Mouse (Mus musculus): ENCODE measurements around the gene Nedd4.

Nedd4 gene

DNA sequence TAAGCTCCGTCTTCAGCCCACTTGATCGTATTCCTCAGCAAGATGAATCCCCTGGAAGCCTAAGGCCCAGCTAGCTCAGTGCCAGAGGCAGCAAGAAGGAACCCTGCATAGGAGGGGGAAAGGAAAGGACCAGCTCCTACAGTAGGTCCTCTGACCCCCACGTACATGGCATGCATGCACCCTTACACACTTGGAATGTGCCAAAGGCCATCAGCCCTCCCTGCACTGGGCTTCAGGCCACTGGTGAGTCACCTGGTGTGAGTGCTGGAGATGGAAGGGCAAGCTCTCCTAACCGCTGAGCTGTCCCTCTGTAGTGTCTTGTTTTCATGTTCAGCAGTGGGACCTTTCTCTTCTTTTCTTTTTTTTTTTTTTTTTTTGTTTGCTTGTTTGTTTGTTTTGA is 52.8 kb downstream of the Nedd4 start:
- DNase-seq (ENCODE audit: extremely low read depth, insufficient read length, low spot score), result peak; percentile 77

DNA sequence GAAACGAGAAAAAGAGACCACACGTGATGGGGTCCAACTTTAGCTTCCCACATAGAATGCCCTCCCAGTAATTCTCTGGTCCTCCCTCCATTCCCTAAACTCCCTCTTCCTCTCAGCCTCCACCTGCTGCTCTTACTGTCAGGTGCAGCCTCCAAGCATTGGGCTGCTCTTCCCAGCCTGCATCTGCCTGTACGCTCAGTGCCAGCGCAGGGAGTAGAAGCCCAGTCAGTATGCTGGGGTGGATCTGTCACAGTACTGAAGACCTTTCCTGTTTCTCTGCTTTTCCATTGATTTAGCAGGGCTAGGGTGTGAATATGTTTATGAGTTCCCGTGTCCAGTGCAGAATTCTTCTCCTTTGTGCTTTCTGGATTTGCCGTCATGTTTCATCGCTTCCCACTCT is 54.1 kb downstream of the Nedd4 start:
- DNase-seq (ENCODE audit: extremely low read depth, insufficient read length, low spot score), result no peak

GRCm38 (mm10) chr9:72719143-72719542 is 57.0 kb downstream of the Nedd4 start:
- no peak for DNase-seq (ENCODE audit: extremely low read depth, insufficient read length, low spot score)

DNA sequence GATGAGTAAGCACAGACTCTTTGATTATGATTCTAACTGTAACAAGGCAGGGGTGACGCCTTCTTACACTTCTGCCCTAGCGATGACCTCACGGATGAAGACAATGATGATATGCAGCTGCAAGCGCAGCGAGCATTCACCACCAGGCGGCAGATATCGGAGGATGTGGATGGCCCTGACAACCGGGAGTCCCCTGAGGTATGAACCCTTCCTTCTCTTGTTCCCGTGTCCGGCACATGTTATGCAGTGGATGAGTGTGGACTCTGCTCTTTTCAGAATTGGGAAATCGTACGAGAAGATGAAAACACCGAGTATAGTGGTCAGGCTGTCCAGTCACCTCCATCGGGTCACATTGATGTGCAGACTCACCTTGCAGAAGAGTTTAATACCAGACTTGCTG is 59.1 kb downstream of the Nedd4 start:
- DNase-seq (ENCODE audit: extremely low read depth, insufficient read length, low spot score), result no peak

DNA sequence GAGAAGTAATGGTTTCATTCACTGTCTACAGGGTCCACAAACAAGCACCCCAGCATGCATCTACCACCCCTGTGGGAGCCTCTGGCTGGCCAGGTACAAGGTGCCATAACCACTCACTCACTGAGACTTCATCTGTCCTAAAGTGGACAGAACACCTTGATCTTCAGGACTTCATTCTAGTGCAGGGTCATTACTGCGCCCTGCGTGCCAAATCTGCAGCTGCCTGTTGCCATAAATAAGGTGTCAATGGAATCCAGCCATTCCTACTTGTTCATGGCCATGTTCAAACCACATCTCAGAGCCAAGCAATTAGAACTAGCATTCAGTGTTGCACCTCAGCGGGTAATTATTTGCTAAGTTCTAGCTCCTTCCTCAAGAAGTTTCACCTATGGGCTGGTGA is 60.5 kb downstream of the Nedd4 start:
- DNase-seq (ENCODE audit: extremely low read depth, insufficient read length, low spot score), result no peak

DNA sequence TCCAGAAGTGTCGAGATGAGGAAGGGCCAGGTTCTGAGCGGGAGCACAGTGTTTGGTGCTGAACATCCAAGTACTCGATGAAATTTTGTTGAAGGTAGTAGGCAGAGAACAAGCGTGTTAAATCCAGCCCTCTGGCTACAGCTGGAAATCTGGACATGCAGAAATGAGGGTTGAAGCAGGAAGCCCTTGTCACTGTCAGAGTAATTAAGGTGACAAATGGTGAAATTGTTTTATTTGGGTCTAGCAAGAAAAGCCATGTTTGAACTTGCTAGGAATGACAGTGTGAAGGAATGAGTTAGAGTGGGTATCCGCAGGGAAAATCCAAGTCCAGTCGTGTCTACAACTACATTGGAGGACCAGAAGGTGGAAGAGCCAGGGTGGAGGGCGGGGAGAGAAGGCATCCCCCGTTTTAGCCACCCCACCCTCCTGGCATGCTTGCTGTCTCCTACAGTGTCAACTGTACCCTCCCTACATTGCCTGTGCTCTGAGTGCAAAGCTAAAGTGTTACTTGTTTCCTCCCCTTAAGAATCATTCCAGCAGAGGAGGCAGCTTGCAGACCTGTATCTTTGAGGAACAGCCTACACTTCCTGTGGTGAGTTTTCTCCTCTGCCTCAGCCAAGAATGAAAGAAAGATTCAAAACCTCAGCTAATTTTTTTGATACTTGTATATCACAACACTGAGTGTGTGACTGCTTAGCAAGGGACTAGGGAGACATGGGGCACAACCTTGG is 62.5 kb downstream of the Nedd4 start:
- no peak for DNase-seq (ENCODE audit: extremely low read depth, insufficient read length, low spot score)

DNA sequence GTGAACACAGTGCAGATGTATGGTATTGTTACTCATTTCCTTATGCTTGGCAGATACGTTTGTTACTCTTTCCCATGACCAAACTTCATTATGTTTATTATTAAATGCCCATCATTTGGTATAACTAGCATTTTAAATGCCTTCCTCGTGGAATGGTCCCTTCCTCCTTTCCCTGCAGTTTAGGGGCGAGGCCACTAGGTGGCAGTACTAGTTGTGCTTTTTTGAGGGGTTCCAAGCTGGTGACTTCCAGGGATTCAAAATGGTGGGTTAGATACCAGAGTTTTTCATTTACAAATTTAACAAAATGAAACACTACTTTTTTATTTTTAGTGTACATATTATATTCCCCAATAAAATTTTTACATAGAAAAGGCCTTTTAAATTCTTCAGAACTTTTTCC is 71.8 kb downstream of the Nedd4 start:
- no peak for DNase-seq (ENCODE audit: extremely low read depth, insufficient read length, low spot score)

- no peak for DNase-seq (ENCODE audit: extremely low read depth, insufficient read length, low spot score)
These were observed 73.8 kb downstream of the Nedd4 start for GRCm38 (mm10) chr9:72735822-72736410.

DNA sequence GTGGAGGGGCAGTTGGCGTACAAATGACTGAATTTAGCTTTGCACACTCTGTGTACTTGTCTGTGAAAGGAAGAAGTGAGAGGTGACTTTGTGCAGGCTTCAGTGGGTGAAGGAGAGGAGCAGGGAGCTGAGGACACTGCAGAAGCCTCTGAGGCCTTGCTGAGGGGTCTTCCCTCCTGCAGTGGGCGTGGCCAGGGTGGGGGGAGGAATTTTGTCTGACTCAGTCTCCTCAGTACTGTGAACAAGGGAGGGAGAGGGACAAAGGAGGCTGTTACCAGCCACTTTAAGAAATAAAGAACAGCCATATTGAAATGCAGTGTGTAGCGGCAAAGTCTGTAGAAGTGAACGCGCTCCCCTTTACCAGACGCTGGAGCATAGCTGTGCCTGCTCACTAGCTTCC is 79.1 kb downstream of the Nedd4 start:
- DNase-seq (ENCODE audit: extremely low read depth, insufficient read length, low spot score), result no peak

- DNase-seq (ENCODE audit: extremely low read depth, insufficient read length, low spot score), result no peak
These were observed 84.1 kb downstream of the Nedd4 start for GRCm38 (mm10) chr9:72746278-72746677.

DNA sequence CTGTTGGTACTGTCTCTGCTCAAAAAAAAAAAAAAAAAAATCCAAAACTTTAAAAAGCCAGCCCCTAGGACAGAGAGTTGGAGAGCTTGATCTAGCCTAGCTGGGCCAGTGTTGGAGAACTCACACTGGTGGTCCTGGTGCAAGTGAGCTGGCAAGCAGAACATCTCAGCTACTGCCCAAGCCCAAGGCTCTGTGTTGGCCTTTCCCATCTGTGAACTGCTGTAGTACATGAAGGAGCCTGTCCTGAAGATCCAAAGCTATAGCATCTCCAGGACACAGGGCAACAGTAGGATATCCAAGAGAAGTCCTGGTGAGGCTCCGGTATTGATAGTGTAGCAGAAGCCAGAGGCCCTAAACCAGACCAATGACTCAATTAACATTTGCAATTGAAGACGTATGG is 88.1 kb downstream of the Nedd4 start:
- DNase-seq (ENCODE audit: extremely low read depth, insufficient read length, low spot score), result no peak

- DNase-seq (ENCODE audit: extremely low read depth, insufficient read length, low spot score), result no peak
These were observed 90.5 kb downstream of the Nedd4 start for GRCm38 (mm10) chr9:72752656-72753055.

- DNase-seq (ENCODE audit: extremely low read depth, insufficient read length, low spot score), result no peak
These were observed 91.6 kb downstream of the Nedd4 start for GRCm38 (mm10) chr9:72753741-72754140.

GRCm38 (mm10) chr9:72757143-72757542 is 95.0 kb downstream of the Nedd4 start:
- no peak for DNase-seq (ENCODE audit: extremely low read depth, insufficient read length, low spot score)

- DNase-seq (ENCODE audit: extremely low read depth, insufficient read length, low spot score), result no peak
These were observed 96.6 kb downstream of the Nedd4 start for GRCm38 (mm10) chr9:72758705-72759131.

GRCm38 (mm10) chr9:72763050-72763718 is 101.0 kb downstream of the Nedd4 start:
- DNase-seq (ENCODE audit: extremely low read depth, insufficient read length, low spot score), result no peak

DNA sequence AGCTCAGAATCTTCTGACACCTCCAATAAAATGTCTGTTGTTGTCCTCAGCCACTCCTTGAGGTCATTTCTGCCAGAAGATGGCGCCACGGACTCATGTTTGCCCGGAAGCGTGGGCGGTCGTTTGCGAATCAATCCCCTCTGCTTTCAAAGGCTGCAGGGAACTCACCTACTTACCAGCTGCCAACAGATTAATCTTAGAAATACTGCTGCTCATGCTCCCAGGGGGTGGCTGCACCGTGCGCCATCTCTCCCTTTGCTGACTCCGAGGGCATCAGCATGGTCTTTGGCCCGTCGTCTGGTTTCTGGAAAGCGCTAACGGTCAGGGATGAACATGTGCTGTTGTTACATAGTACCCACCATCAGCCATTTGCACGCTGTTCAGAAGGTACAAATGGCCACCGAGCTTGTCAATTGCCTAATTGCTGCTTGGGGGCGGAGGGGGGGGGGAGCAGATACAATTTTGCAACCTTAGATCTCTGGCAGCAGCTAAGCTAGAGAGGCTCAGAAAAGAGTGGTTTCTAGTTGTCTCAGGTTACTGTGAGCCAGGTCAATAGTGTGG is 104.7 kb downstream of the Nedd4 start:
- peak; percentile 45 for DNase-seq (ENCODE audit: extremely low read depth, insufficient read length, low spot score)

DNA sequence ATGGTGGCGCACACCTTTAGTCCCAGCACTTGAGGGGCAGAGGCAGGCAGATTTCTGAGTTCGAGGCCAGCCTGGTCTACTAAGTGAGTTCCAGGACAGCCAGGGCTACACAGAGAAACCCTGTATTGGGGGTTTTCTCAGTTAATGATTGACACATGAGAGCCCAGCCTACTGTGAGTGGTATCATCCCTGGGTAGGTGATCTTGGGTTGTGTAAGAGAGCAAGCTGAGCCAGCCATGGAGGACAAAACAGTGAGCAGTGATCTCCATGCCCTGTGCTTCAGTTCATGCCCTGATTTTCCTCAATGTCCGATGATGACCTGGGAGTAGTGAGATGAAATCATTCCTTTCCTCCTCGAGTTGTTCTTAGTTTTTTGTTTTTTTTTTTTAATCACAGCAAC is 112.9 kb downstream of the Nedd4 start:
- DNase-seq (ENCODE audit: extremely low read depth, insufficient read length, low spot score), result no peak

DNA sequence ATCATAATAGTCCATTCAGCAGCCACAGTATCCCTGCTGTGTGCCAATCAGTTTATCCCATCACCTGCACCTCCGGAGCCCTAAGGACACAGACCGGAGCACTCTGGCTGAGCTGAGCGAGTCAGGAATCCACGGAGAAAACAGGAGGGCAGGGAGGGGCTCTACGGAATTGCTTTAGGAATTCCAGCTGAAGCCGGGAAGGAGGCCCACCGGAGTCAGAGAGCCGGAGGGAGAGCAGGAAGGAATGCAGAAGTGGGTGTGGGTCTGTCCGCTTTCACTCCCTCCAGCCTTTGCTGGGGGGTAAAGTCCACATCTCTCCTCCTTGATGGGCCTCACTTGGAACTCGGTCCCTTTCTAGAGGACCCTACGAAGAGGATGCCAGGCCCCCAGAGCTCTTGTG is 116.9 kb downstream of the Nedd4 start:
- DNase-seq (ENCODE audit: extremely low read depth, insufficient read length, low spot score), result no peak

- no peak for DNase-seq (ENCODE audit: extremely low read depth, insufficient read length, low spot score)
These were observed 117.6 kb downstream of the Nedd4 start for GRCm38 (mm10) chr9:72779733-72780132.

- no peak for DNase-seq (ENCODE audit: extremely low read depth, insufficient read length, low spot score)
These were observed 118.5 kb downstream of the Nedd4 start for GRCm38 (mm10) chr9:72780694-72781093.

- no peak for DNase-seq (ENCODE audit: extremely low read depth, insufficient read length, low spot score)
These were observed 119.3 kb downstream of the Nedd4 start for GRCm38 (mm10) chr9:72781466-72781865.
